Comparison of ENCODE assay signal across 9 mouse cellular contexts in genomic region chr7:67461333-67462255, GRCm38 (mm10).
DNase-seq lines count a peak whose midpoint lies in the region; ATAC-seq and TF ChIP-seq lines count a peak whose summit lies in the region.
"Had no signal": no experiment of that assay in that cellular context is flagged by ENCODE, and none has a peak within 500 bp of the region (broad histone marks: within the 10 kb centered on the region; RNA-seq: fewer than 3 reads in every experiment).

No protein-coding gene starts in this region.

- DNase-seq in cerebellum, postnatal 10 days = peak; percentile 65 to 73
- no peak for DNase-seq in cerebellum, adult 18-20 months
- DNase-seq in MN1 (ENCODE audit: low spot score) = peak; percentile 14
- peak; percentile 87 for DNase-seq in gastrocnemius, postnatal 25 days
- peak; percentile 76 for DNase-seq in liver, postnatal 0 days
- DNase-seq in spleen, adult 18-20 months = peak; percentile 51 to 54
- DNase-seq in yolk sac, embryonic 10.5 days (ENCODE audit: low spot score) = no peak

- no peak overlapping the region for H3K4me3 ChIP-seq in kidney, embryonic 15.5 days (replicated peaks)
- H3K4me3 ChIP-seq in liver, postnatal 0 days (ENCODE audit: low read depth, low read length) = no peak overlapping the region
- H3K4me3 ChIP-seq: embryonic facial prominence, embryonic 13.5 days had no signal

- 0 out of 2 replicates have a peak overlapping the region, but pooled peaks have one; percentile 18 for H3K27ac ChIP-seq in kidney, embryonic 15.5 days
- H3K27ac ChIP-seq in liver, postnatal 0 days (ENCODE audit: low read depth) = peak overlapping the region; percentile 68
- H3K27ac ChIP-seq: embryonic facial prominence, embryonic 13.5 days had no signal

- peak; percentile 28; the same call in 1 of the 2 replicates for ATAC-seq in kidney, embryonic 15.5 days (replicated peaks; ENCODE audit: low FRiP score)
- ATAC-seq in liver, postnatal 0 days = peak; percentile 70

- TF ChIP-seq CTCF in liver, postnatal 0 days (IDR thresholded peaks at IDR 0.05; ENCODE audit: low read depth) = no peak

- H3K4me2 ChIP-seq in kidney, embryonic 15.5 days = no peak overlapping the region
- H3K4me2 ChIP-seq in liver, postnatal 0 days (ENCODE audit: low read depth, low read length) = no peak overlapping the region; the same call in 1 of the 2 replicates
- H3K4me2 ChIP-seq: embryonic facial prominence, embryonic 13.5 days had no signal

- H3K9ac ChIP-seq in kidney, embryonic 15.5 days = no peak overlapping the region
- H3K9ac ChIP-seq in liver, postnatal 0 days (replicated peaks) = no peak overlapping the region
- H3K9ac ChIP-seq: embryonic facial prominence, embryonic 13.5 days had no signal

- H3K36me3 ChIP-seq in kidney, embryonic 15.5 days = no peaks in the 10 kb centered on the region
- no peaks in the 10 kb centered on the region for H3K36me3 ChIP-seq in liver, postnatal 0 days (replicated peaks; ENCODE audit: insufficient read depth, low read length)
- H3K36me3 ChIP-seq: embryonic facial prominence, embryonic 13.5 days had no signal

- no peaks in the 10 kb centered on the region for H3K9me3 ChIP-seq in kidney, embryonic 15.5 days (replicated peaks)
- no peaks in the 10 kb centered on the region for H3K9me3 ChIP-seq in liver, postnatal 0 days (ENCODE audit: low read length)
- H3K9me3 ChIP-seq: embryonic facial prominence, embryonic 13.5 days had no signal

- peaks cover 41% of the 10 kb centered on the region for H3K4me1 ChIP-seq in kidney, embryonic 15.5 days
- peaks cover 33% of the 10 kb centered on the region for H3K4me1 ChIP-seq in liver, postnatal 0 days (ENCODE audit: insufficient read depth)

- no peaks in the 10 kb centered on the region for H3K27me3 ChIP-seq in kidney, embryonic 15.5 days
- no peaks in the 10 kb centered on the region for H3K27me3 ChIP-seq in liver, postnatal 0 days (ENCODE audit: insufficient read depth, low read length)
- H3K27me3 ChIP-seq: embryonic facial prominence, embryonic 13.5 days had no signal

- 0 out of 2 replicates have a peak, but pooled peaks have one; percentile 15 for TF ChIP-seq EP300 in liver, postnatal 0 days (IDR thresholded peaks at IDR 0.05; ENCODE audit: low read depth)

- WGBS in kidney, embryonic 15.5 days = 69% methylated on average over 11 of the region's 11 CpGs
- 34% methylated on average over 11 of the region's 11 CpGs for WGBS in liver, postnatal 0 days (ENCODE audit: insufficient replicate concordance)

Comparison
In these comparisons a context has a peak if more than half of its experiments do, and no peak if none do; other contexts are left out.
1. DNase-seq: peak in cerebellum, postnatal 10 days (2 of 2), MN1 (single experiment), gastrocnemius, postnatal 25 days (single experiment), liver, postnatal 0 days (single experiment) and spleen, adult 18-20 months (2 of 2); none in cerebellum, adult 18-20 months (0 of 2) and yolk sac, embryonic 10.5 days (single experiment).